Comparison of ENCODE assay signal across 9 mouse cellular contexts in the genomic region with DNA sequence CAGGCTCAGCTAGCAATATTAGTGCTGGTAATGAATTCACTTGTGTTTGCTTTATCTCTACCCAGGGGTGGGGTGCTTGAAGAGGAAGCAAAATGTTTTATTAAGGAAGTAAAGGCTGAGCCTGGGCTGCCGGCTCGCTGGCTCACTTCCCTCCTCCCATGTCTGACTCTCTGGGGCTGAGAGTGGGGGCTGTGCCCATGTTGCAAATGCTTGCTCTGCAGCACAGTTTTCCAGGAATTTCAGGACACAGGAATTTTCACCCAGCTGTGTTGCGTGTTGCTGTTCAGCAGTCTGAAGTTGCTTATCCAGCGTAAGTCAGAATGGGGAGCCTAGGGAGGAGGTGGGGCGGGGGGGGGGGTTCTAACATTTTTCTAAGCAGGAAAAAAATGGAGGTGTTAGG.
A peak's percentile ranks its signal among the peaks of the same experiment; 100 is the strongest.
DNase-seq lines count a peak whose midpoint lies in the region; ATAC-seq lines count a peak whose summit lies in the region.
"Had no signal": no experiment of that assay in that cellular context is flagged by ENCODE, and none has a peak within 500 bp of the region (broad histone marks: within the 10 kb centered on the region; RNA-seq: fewer than 3 reads in every experiment).

No protein-coding gene starts in this region.

- no peaks in the 10 kb centered on the region for H3K27me3 ChIP-seq in hindbrain, embryonic 11.5 days (ENCODE audit: control insufficient read depth, insufficient read depth, low read length)
- H3K27me3 ChIP-seq in hindbrain, embryonic 14.5 days (ENCODE audit: control insufficient read depth, insufficient read depth, low read length): no peaks in the 10 kb centered on the region
- H3K27me3 ChIP-seq in midbrain, embryonic 12.5 days: no peaks in the 10 kb centered on the region
- H3K27me3 ChIP-seq in midbrain, embryonic 10.5 days (ENCODE audit: low read depth, poor library complexity, severe bottlenecking): no peaks in the 10 kb centered on the region
- no peaks in the 10 kb centered on the region for H3K27me3 ChIP-seq in stomach, embryonic 16.5 days (ENCODE audit: control insufficient read depth, insufficient read depth, low read length)
- H3K27me3 ChIP-seq: megakaryocyte, embryonic 14.5 days had no signal

- H3K4me3 ChIP-seq in hindbrain, embryonic 11.5 days (ENCODE audit: low read depth, low read length): no peak overlapping the region
- no peak overlapping the region for H3K4me3 ChIP-seq in hindbrain, embryonic 14.5 days (replicated peaks; ENCODE audit: low read length)
- H3K4me3 ChIP-seq in midbrain, embryonic 12.5 days: no peak overlapping the region
- no peak overlapping the region for H3K4me3 ChIP-seq in midbrain, embryonic 10.5 days
- no peak overlapping the region for H3K4me3 ChIP-seq in stomach, embryonic 16.5 days (replicated peaks; ENCODE audit: low read length)
- H3K4me3 ChIP-seq: megakaryocyte, embryonic 14.5 days had no signal

- no peaks in the 10 kb centered on the region for H3K36me3 ChIP-seq in hindbrain, embryonic 11.5 days (ENCODE audit: control insufficient read depth, insufficient read depth, low read length)
- H3K36me3 ChIP-seq in hindbrain, embryonic 14.5 days (replicated peaks; ENCODE audit: control insufficient read depth, insufficient read depth): no peaks in the 10 kb centered on the region
- H3K36me3 ChIP-seq in midbrain, embryonic 12.5 days: no peaks in the 10 kb centered on the region
- H3K36me3 ChIP-seq in midbrain, embryonic 10.5 days: no peaks in the 10 kb centered on the region
- H3K36me3 ChIP-seq in stomach, embryonic 16.5 days (ENCODE audit: control insufficient read depth, insufficient read depth, low read length): no peaks in the 10 kb centered on the region

- peak; percentile 15 for DNase-seq in hindbrain, embryonic 11.5 days (ENCODE audit: low spot score)
- no peak for DNase-seq in hindbrain, embryonic 14.5 days (ENCODE audit: low spot score)
- no peak for DNase-seq in midbrain, embryonic 10.5 days (ENCODE audit: low spot score)
- peak; percentile 24 to 30 for DNase-seq in heart, postnatal 10 days
- no peak for DNase-seq in urinary bladder, postnatal 36 days (ENCODE audit: low spot score in 2 of 2)
- DNase-seq in cerebellum, adult 11-12 months: no peak

- WGBS in hindbrain, embryonic 11.5 days: 63% methylated on average over 5 of the region's 5 CpGs
- WGBS in hindbrain, embryonic 14.5 days: 53% methylated on average over 5 of the region's 5 CpGs
- 57% methylated on average over 5 of the region's 5 CpGs for WGBS in midbrain, embryonic 12.5 days
- WGBS in midbrain, embryonic 10.5 days: 68% methylated on average over 5 of the region's 5 CpGs
- WGBS in stomach, embryonic 16.5 days: 30% methylated on average over 5 of the region's 5 CpGs

- H3K4me1 ChIP-seq in hindbrain, embryonic 11.5 days (replicated peaks; ENCODE audit: control insufficient read depth, insufficient read depth, low read length): no peaks in the 10 kb centered on the region
- H3K4me1 ChIP-seq in hindbrain, embryonic 14.5 days (replicated peaks; ENCODE audit: control insufficient read depth, insufficient read depth, low read length): 0 out of 2 replicates have a peak, but pooled peaks cover 4% of the 10 kb centered on the region
- H3K4me1 ChIP-seq in midbrain, embryonic 12.5 days: peaks cover 4% of the 10 kb centered on the region; the same call in 1 of the 2 replicates
- peaks cover 7% of the 10 kb centered on the region; the same call in 1 of the 2 replicates for H3K4me1 ChIP-seq in midbrain, embryonic 10.5 days
- 0 out of 2 replicates have a peak, but pooled peaks cover 4% of the 10 kb centered on the region for H3K4me1 ChIP-seq in stomach, embryonic 16.5 days (ENCODE audit: control insufficient read depth, insufficient read depth, low read length)
- H3K4me1 ChIP-seq: megakaryocyte, embryonic 14.5 days had no signal

- no peak overlapping the region for H3K4me2 ChIP-seq in hindbrain, embryonic 11.5 days (replicated peaks; ENCODE audit: low read depth, low read length)
- no peak overlapping the region for H3K4me2 ChIP-seq in hindbrain, embryonic 14.5 days (replicated peaks)
- H3K4me2 ChIP-seq in midbrain, embryonic 12.5 days (replicated peaks): no peak overlapping the region
- no peak overlapping the region for H3K4me2 ChIP-seq in stomach, embryonic 16.5 days (ENCODE audit: low read depth, low read length)

- H3K27ac ChIP-seq in hindbrain, embryonic 11.5 days (ENCODE audit: low read depth, low read length): no peak overlapping the region
- H3K27ac ChIP-seq in hindbrain, embryonic 14.5 days: no peak overlapping the region
- 0 out of 2 replicates have a peak overlapping the region, but pooled peaks have one; percentile 15 for H3K27ac ChIP-seq in midbrain, embryonic 12.5 days (replicated peaks)
- no peak overlapping the region for H3K27ac ChIP-seq in midbrain, embryonic 10.5 days (replicated peaks)
- no peak overlapping the region for H3K27ac ChIP-seq in stomach, embryonic 16.5 days (ENCODE audit: low read length)

- ATAC-seq in hindbrain, embryonic 11.5 days (ENCODE audit: low FRiP score): peak; percentile 30; the same call in 1 of the 2 replicates
- ATAC-seq in hindbrain, embryonic 14.5 days (ENCODE audit: low FRiP score): no peak
- ATAC-seq in midbrain, embryonic 12.5 days (ENCODE audit: low FRiP score, low read depth): peak; percentile 47
- peak; percentile 33; the same call in 1 of the 2 replicates for ATAC-seq in stomach, embryonic 16.5 days (ENCODE audit: insufficient read depth, low FRiP score)

- intact Hi-C loops in heart, postnatal 10 days (cut with DNase I): no loop called here

- H3K9me3 ChIP-seq in hindbrain, embryonic 11.5 days (ENCODE audit: control insufficient read depth, low read length): no peaks in the 10 kb centered on the region
- no peaks in the 10 kb centered on the region for H3K9me3 ChIP-seq in hindbrain, embryonic 14.5 days (ENCODE audit: control insufficient read depth, low read length)
- no peaks in the 10 kb centered on the region for H3K9me3 ChIP-seq in midbrain, embryonic 12.5 days
- H3K9me3 ChIP-seq in midbrain, embryonic 10.5 days (replicated peaks): no peaks in the 10 kb centered on the region
- H3K9me3 ChIP-seq in stomach, embryonic 16.5 days (replicated peaks; ENCODE audit: control insufficient read depth, low read length): no peaks in the 10 kb centered on the region

- H3K9ac ChIP-seq in hindbrain, embryonic 11.5 days (ENCODE audit: low read depth, low read length): no peak overlapping the region
- H3K9ac ChIP-seq in hindbrain, embryonic 14.5 days: no peak overlapping the region
- no peak overlapping the region for H3K9ac ChIP-seq in midbrain, embryonic 12.5 days (replicated peaks)
- H3K9ac ChIP-seq in stomach, embryonic 16.5 days (ENCODE audit: low read length): no peak overlapping the region

Comparison
In these comparisons a context has a peak if more than half of its experiments do, and no peak if none do; other contexts are left out.
1. DNase-seq: peak in hindbrain, embryonic 11.5 days (single experiment) and heart, postnatal 10 days (2 of 2); none in hindbrain, embryonic 14.5 days (single experiment), midbrain, embryonic 10.5 days (single experiment), urinary bladder, postnatal 36 days (0 of 2) and cerebellum, adult 11-12 months (single experiment).